Mouse (Mus musculus) heart, embryonic 14.5 days (tissue): Measurements from ENCODE around the gene Fbxw5. TPM values are rescaled to one million over a fixed set of nuclear protein-coding genes. Genes with fewer than 3 reads are reported as not detected.

ENCODE experiments used
- ATAC-seq: fragments of 200-750 bp; cut with Nextera tagmentation; 2 replicates; pipeline ENCODE4 v1.8.0; 2017; ENCODE audit warnings: low read depth, moderate TSS enrichment; ENCODE audit not compliant: insufficient number of reproducible peaks, insufficient read depth, low FRiP score
- H3K27ac ChIP-seq, 2 experiments: fragments of 200-500 bp in 1 of 2; fragments of 300-500 bp in 1 of 2; sonication (generic) in 1 of 2; replicated peaks in 1 of 2; 2 replicates each; pipeline ENCODE4 v1.5.1; 2012 to 2014; ENCODE audit warnings: low read depth in 2 of 2, low read length in 2 of 2, control low read depth in 1 of 2, mild to moderate bottlenecking in 1 of 2, mixed read lengths in 1 of 2; ENCODE audit not compliant: control insufficient read depth in 1 of 2, insufficient read depth in 1 of 2
- H3K27me3 ChIP-seq: fragments of 300-500 bp; sonication (generic); 2 replicates; pipeline ENCODE4 v1.6.1; 2014; ENCODE audit warnings: mild to moderate bottlenecking, low read length, control low read depth; ENCODE audit not compliant: control insufficient read depth, insufficient read depth
- H3K36me3 ChIP-seq: fragments of 300-500 bp; sonication (generic); 2 replicates; pipeline ENCODE4 v1.6.1; 2014; ENCODE audit warnings: mild to moderate bottlenecking, control low read depth, low read length, mixed read lengths; ENCODE audit not compliant: control insufficient read depth, insufficient read depth
- H3K4me1 ChIP-seq, 2 experiments: fragments of 200-500 bp in 1 of 2; fragments of 300-500 bp in 1 of 2; sonication (generic) in 1 of 2; 2 replicates each; pipeline ENCODE4 v1.6.1; 2012 to 2014; ENCODE audit warnings: low read length in 2 of 2, control low read depth in 1 of 2, mixed read lengths in 1 of 2; ENCODE audit not compliant: control insufficient read depth in 2 of 2, insufficient read depth in 2 of 2
- H3K4me2 ChIP-seq: fragments of 300-500 bp; sonication (generic); 2 replicates; pipeline ENCODE4 v1.6.1; 2014; ENCODE audit warnings: mild to moderate bottlenecking, low read length
- H3K4me3 ChIP-seq, 2 experiments: fragments of 200-500 bp in 1 of 2; fragments of 300-500 bp in 1 of 2; sonication (generic) in 1 of 2; 2 replicates each; pipeline ENCODE4 v1.5.1; 2012 to 2014; ENCODE audit warnings: low read length in 2 of 2, mild to moderate bottlenecking in 2 of 2, control low read depth in 1 of 2, low read depth in 1 of 2, moderate library complexity in 1 of 2; ENCODE audit not compliant: control insufficient read depth in 1 of 2, insufficient read depth in 1 of 2
- H3K9ac ChIP-seq: fragments of 300-500 bp; sonication (generic); 2 replicates; pipeline ENCODE4 v1.6.1; 2014; ENCODE audit warnings: mild to moderate bottlenecking, low read length
- H3K9me3 ChIP-seq: fragments of 300-500 bp; sonication (generic); 2 replicates; pipeline ENCODE4 v1.6.1; 2016; ENCODE audit warnings: low read length, control low read depth; ENCODE audit not compliant: control insufficient read depth
- WGBS: fragments of 180-500 bp; shearing (Covaris S2); extraction: QIAGEN DNeasy Blood & Tissue Kit; methylation state at CpG from one replicate; pipeline ENCODE4 v1.1.7; 2014; 5-methylcytosine and 5-hydroxymethylcytosine counted together
- polyA plus RNA-seq: library from polyadenylated mRNA; unstranded; fragments of >200 nt; fragmentation: Nextera tagmentation; extraction: Ambion mirVana; gene quantifications from 2 replicates; pipeline ENCODE4 v1.2.1, GENCODE M21; 2014

The Fbxw5 gene
- polyA plus RNA-seq, 1 experiment from 2014 or later: 82.8 TPM

DNA sequence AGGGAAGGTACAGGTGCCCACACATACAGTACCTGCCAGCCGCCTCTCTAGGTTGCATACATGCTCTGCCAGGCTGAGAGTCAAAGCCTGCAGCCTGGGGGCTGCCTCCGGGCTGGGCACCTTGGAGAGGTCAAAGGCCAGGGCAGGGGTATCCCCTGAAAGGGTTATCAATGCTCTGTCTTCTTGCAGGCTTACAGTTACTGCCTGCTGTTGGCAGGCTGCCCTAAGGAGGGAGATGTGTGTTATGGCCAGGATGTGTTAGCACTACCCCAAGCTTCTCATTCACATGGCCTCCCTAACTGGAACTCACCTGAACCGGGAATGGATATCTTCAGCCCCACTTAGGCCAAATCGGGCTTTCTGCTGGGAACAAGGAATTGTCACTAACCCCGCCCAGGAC lies 40.4 kb upstream of the Fbxw5 start:
- Histone ChIP-seq H3K4me3 (peak overlapping the region; percentile 79 to 82), H3K27ac (peak overlapping the region; percentile 89 to 94), H3K4me2 (peak overlapping the region; percentile 91), H3K9ac (peak overlapping the region; percentile 87), H3K27me3 (no peaks in the 10 kb centered on the region), H3K9me3 (no peaks in the 10 kb centered on the region), H3K36me3 (peaks cover 21% of the 10 kb centered on the region), H3K4me1 (peaks cover 14 to 31% of the 10 kb centered on the region in 2 experiments)
- no peak for ATAC-seq
- 30% methylated on average over 5 of the region's 5 CpGs for WGBS

DNA sequence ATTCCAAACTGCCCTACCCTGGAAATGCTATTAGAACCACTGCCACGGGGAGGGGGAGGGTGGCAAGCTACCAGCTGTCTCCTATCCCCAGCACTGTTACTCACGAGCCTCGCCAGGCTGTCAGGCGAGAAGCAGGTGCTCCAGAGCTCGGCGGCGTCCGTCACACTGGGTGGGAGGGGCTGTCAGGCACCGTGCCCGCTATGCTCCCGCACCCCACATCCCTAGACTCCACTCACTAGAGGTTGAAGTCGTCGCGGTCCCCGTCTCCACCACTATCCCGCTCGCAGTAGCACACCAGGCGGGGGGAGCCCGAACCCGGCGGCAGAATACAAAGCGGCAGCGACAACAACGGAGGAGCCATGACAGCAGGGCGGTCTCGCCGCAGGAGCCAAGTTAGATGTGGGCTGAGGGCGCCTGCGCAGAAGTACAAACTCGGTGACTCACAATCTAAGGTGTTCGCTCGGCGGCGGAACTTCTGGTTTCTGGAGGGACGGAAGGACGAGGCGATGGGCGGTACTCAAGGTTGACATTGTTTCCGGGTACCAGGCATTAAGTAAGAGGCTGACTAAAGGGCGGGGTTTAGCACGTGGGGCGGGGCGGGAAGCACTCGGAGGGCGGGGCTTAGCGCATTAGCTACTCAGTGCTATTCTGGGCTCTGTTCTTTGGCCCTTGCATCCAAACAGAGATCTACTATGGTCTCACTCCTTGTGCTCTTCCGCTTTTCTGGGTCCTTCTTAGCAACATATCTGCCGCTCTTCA lies 39.8 kb upstream of the Fbxw5 start, which contains the start of gene Paxx:
TSS of gene Paxx (minus strand) at position 544 of the 759 bp plus-strand sequence.
- Histone ChIP-seq H3K27me3 (no peaks in the 10 kb centered on the region), H3K4me1 (peaks cover 17 to 35% of the 10 kb centered on the region in 2 experiments), H3K27ac (peak within 1 kb of the TSS; percentile 89 to 94), H3K9me3 (no peaks in the 10 kb centered on the region), H3K4me3 (peak within 1 kb of the TSS; percentile 79 to 82), H3K36me3 (peaks cover 21% of the 10 kb centered on the region), H3K4me2 (peak within 1 kb of the TSS; percentile 91), H3K9ac (peak within 1 kb of the TSS; percentile 87)
- ATAC-seq: peak; percentile 92
- under 1% methylated on average over 47 of the region's 48 CpGs for WGBS

DNA sequence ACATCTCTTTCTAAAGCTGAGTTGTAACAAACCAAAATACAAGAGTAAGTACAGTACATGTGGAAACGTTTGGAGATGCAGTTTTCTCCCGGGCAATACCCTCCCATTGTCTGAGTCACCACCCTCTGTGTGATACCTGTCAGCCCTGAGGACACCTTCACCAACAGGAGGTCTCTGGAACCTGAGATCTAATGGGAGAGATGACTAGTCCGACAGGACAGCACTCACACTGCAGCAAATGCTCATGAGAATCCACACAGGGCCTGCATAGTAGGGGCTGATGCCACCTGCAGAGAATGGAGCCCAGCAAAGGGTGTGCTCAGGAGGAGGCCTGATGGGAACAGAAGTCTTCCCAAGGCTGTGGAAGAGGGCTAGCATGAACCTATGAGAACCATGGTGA lies 39.1 kb upstream of the Fbxw5 start:
- peaks cover 21% of the 10 kb centered on the region for H3K36me3 ChIP-seq
- peak overlapping the region; percentile 91 for H3K4me2 ChIP-seq
- no peaks in the 10 kb centered on the region for H3K27me3 ChIP-seq
- H3K4me1 ChIP-seq: peaks cover 20 to 33% of the 10 kb centered on the region in 2 experiments
- ATAC-seq: no peak
- WGBS: 18% methylated on average over 3 of the region's 3 CpGs
- no peaks in the 10 kb centered on the region for H3K9me3 ChIP-seq
- peak overlapping the region; percentile 72 for H3K9ac ChIP-seq
- H3K4me3 ChIP-seq: peak overlapping the region; percentile 79 to 82
- peak overlapping the region; percentile 83 to 94 for H3K27ac ChIP-seq

DNA sequence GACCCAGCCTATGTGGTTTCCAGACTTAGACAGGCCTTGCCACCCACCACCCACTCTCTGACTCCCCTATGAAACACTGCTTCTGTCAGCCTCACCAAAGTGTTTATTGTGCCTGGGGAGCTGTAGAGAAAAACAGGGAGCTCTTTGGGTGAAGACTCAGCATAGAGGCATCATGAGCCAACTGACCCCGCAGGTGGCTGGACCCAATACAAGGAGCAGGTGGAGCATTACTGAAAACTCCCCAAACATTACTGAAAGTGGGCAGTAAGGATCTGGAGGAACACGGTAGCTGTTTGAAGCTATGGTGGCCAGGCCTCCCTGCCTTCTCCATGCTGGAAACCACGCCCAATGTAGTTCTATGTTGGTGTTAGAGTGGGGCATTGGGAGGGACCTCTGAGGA lies 36.9 kb upstream of the Fbxw5 start:
- Histone ChIP-seq H3K4me2 (no peak overlapping the region), H3K27me3 (no peaks in the 10 kb centered on the region), H3K9me3 (no peaks in the 10 kb centered on the region), H3K9ac (no peak overlapping the region), H3K4me1 (peaks cover 29 to 45% of the 10 kb centered on the region in 2 experiments), H3K27ac (no peak overlapping the region), H3K4me3 (no peak overlapping the region), H3K36me3 (peaks cover 8% of the 10 kb centered on the region)
- ATAC-seq: no peak
- WGBS: 91% methylated on average over 3 of the region's 3 CpGs

DNA sequence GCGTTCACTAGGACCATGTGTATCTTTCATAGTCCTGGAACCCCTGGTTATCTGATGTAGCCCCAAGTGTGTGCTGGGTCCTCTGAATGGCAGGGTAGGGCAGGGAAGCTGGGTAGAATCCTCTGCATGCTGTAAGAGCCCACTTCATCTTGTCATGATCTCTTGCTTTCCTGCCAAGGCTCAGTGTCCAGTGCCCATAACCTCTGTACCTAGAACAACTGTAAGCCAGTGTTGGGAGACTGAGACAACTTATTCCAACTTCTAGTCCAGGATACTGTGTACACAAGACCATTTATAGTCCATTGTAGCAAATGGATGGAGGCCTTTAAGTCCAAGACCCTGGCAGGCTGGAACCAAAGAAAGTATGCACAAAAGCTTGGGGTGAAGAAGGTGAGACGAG lies 35.3 kb upstream of the Fbxw5 start:
- ATAC-seq: no peak
- Histone ChIP-seq H3K9me3 (no peaks in the 10 kb centered on the region), H3K27me3 (no peaks in the 10 kb centered on the region), H3K4me2 (no peak overlapping the region), H3K27ac (no peak overlapping the region), H3K9ac (0 out of 2 replicates have a peak overlapping the region, but pooled peaks have one; percentile 3), H3K36me3 (no peaks in the 10 kb centered on the region), H3K4me3 (no peak overlapping the region), H3K4me1 (peaks cover 37 to 46% of the 10 kb centered on the region in 2 experiments)
- WGBS: 89% methylated on average over 2 of the region's 2 CpGs

DNA sequence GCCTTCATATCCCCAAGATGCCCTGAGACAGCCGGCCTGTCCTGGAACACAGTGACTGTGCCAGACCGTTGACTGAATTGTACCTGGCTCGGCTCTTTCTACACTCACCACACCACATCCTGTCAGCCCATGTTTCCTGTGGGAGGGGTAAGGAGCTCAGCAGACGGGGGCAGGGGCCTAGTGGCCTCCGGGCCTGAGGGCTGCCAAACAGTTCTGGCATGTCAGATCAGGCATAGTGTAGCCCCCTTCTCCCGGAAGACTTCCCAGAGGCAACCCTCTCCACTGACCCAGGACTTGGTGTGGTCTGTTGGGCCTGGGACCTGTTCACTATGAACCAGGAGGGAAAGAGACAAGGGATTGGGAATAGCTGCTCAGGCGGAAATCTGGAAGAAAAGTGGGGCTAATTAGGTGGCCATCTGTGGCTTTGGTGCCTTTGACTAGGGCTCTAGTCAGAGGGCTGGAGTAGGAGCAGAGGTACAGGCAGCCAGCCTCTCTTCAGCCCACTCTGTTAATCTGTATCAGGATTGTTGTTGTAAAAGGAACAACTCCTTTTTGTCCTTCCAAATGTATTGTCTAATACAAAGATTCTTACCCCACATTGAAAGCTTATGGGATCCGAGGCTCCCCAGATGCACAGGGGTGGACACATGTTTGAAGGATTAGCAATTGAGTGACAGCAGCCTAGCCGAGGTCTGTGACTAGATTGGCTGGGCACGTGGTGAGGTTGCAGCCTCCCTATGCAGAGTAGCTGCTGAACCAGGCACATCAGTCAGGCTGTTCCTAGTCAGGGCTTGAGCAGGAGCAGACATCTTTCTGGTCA lies 34.5 kb upstream of the Fbxw5 start:
- peaks cover 37 to 47% of the 10 kb centered on the region in 2 experiments for H3K4me1 ChIP-seq
- H3K9ac ChIP-seq: 0 out of 2 replicates have a peak overlapping the region, but pooled peaks have one; percentile 3
- H3K9me3 ChIP-seq: no peaks in the 10 kb centered on the region
- 0 out of 4 replicates have a peak overlapping the region, but pooled peaks of 1 of the 2 experiments have one; percentile 9 for H3K27ac ChIP-seq
- 40% methylated on average over 10 of the region's 10 CpGs for WGBS
- H3K4me3 ChIP-seq: no peak overlapping the region
- H3K36me3 ChIP-seq: no peaks in the 10 kb centered on the region
- no peak overlapping the region for H3K4me2 ChIP-seq
- no peaks in the 10 kb centered on the region for H3K27me3 ChIP-seq
- ATAC-seq: no peak

DNA sequence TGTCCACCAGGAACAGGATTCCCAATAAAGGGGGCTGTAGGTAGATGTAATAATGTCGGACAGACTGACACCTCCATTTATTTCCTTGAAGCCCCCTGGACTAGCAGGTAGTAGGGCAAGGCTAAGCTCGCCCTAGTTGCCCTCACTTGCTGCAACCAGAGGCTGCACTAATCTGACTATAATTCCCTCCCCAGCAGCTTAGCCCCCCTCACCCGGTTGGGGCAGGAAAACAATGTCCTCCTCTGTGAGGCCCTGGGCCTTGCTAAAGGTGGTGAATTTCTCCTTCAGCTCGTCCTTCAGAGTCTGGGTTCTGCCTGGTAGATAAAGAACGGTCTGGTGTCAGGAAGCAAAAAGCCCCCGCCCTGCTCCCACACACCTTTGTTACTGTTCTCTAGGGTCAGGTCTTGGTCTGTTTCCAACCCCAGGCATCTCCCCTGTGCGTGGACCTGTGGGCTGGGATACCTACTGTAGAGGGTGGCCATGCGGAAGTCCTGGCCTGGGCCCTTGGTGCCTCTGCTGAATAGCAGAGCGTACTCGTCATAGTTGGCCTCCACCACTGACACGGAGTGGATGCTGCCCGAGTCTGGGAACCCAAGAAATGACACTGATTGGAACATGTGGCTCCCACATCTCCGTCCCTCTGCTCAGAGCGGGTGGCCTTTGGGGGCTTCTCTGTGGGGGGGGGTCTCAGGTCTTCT lies 32.8 kb upstream of the Fbxw5 start:
- H3K36me3 ChIP-seq: no peaks in the 10 kb centered on the region
- H3K9ac ChIP-seq: peak overlapping the region; percentile 7; the same call in 1 of the 2 replicates
- peaks cover 32 to 39% of the 10 kb centered on the region in 2 experiments for H3K4me1 ChIP-seq
- H3K4me3 ChIP-seq: no peak overlapping the region
- peak overlapping the region; percentile 6 to 53; a peak in 1 of 4 replicates for H3K27ac ChIP-seq
- no peaks in the 10 kb centered on the region for H3K27me3 ChIP-seq
- 64% methylated on average over 14 of the region's 14 CpGs for whole genome bisulfite sequencing
- H3K4me2 ChIP-seq: no peak overlapping the region
- no peak for ATAC-seq
- H3K9me3 ChIP-seq: no peaks in the 10 kb centered on the region
